Mouse (Mus musculus): ENCODE measurements around the gene Proz.
A peak's percentile ranks its signal among the peaks of the same experiment; 100 is the strongest.
"Not testable (repeated sequence)": the region's sequence is repeated elsewhere in the genome, so short reads cannot be mapped to it uniquely, and the experiment has no call there.

The Proz gene

DNA sequence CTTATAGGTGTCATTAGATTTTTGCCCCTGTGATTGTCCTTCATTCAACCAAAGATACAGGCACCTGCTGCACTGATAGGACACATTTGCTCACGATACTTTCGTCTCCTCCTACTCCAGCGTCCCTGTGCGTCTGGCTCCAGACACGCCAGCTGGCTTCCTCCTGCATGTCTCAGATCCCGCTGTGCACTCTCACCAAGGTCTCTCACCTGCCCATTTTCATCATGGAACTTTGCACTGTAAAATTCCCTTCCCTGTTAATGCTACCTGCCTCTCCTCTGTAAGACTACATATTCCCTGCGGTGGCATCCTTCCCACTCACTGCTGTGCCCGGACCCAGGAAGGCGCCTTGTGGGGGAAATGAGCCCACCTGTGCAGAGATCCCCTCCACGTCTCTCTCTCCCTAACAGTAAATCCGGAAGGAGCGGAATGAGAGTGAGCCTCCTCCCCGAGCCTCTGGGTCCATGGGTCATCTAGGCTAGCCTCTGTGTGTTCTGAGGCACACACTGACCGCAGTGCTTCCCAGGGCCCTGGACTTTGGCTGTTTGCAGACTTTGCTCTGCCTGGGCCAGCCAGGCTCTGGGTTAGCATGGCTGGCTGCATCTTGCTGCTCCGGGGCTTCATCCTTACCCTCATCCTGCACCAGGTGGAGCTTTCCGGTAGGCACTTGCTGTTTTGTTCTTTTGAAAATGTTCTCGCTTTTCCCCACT is at the start of gene Proz:
Gene Proz, plus strand, starts transcription at position 474 of the 710 bp plus-strand sequence.
- no peak for DNase-seq (ENCODE audit: low spot score in 2 of 2)

GRCm38 (mm10) chr8:13019560-13019959 is 41.2 kb upstream of the Proz start:
- no peak for DNase-seq (ENCODE audit: low spot score in 2 of 2)

- no peak for DNase-seq (ENCODE audit: low spot score in 2 of 2)
Observed at GRCm38 (mm10) chr8:13021830-13022229, 38.9 kb upstream of the Proz start.

DNA sequence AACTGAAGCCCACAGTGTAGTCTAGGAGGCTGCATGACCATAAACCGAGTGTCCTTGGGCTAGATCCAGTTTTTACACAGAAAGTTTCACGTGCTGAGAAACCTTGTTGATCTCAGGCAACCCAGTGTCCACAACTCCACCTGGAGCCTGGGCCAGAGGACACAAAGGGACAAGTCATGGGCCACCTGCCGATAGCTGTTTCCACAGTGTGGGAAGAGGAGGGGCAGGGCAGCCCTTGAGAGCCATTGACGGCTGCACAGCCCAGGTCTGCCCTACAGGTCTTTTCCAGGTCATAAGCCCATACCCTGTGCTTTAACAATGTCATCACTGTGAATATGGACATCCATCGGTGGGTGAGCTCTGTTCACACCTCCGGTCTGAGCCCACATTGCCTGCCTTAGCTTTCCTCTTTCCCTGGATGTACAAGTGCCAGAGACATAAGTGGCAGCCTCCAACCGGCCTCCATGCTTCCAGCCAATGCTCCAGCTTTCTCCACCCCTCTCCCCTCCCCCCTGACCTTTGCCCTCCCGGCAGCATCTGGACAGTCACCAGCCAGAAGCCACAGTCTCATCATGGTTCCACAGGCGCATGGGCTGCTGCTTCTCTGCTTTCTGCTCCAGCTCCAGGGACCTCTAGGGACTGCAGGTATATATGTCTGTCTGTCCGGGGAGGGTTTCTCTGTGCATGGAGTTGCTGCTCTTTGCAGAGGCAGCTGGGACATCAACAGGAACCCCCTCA is 35.1 kb upstream of the Proz start, which contains the start of gene F7:
Gene F7, plus strand, starts transcription at position 548 of the 738 bp plus-strand sequence.
- DNase-seq (ENCODE audit: low spot score in 2 of 2) = no peak

DNA sequence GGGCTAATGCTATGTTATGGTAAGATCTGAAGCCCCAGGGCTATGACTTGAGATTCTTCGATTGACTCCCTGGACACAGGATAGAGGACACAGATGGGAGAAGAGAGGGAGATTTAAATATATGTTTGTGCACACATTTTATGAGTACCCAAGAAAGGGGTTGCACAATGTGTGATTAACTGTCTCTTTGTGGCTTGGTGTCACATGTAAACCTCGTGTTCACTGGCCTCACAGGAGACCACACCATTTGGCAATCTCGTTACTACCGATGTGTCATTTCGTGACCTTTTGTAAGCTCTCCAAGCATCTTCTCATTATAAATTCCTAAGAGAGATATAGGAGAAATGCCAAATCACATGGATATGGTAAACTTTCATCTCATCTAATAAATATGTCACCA is 33.1 kb upstream of the Proz start:
- no peak for DNase-seq (ENCODE audit: low spot score in 2 of 2)

DNA sequence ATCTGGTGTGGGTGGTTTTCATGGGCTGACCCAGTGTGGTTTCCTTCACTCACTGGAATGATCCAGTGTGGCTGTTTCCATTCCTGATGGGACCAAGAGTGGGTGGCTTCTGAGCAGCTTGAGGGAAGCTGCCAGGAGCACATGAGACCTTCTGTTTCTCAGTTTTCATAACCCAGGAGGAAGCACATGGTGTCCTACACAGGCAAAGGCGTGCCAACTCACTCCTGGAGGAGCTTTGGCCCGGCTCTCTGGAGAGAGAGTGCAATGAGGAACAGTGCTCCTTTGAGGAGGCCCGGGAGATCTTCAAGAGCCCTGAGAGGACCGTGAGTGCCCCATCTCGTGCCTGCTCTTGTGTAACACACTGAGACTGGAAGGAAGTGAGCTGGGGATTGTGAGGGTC is 32.2 kb upstream of the Proz start:
- peak in 1 of 2 experiments; percentile 36 for DNase-seq (ENCODE audit: low spot score in 2 of 2)

DNA sequence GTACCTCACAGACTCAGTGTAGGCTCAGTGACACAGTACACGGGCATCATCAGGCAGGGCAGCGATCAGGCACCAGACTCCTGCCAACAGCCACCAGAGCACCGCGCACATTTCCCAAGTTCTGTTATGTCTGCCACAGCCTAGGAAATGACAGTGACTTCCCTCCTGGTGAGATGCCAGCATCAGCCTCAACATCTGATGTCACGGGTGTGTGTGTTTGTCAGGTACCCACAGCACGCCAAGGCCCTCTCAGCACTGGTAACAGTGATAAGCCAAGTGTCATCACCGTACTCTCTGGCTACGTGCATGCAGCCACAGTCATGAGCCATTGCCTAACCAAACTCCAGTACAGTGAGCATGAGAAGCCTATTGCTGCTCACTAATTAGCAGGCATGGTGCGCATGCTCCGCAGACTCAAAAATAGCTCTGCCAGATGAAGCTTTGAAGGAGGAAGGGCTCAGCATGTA is 24.3 kb upstream of the Proz start:
- no peak for DNase-seq (ENCODE audit: low spot score in 2 of 2)

- DNase-seq (ENCODE audit: low spot score in 2 of 2) = no peak
Observed at GRCm38 (mm10) chr8:13037015-13037414, 23.7 kb upstream of the Proz start, which contains the start of gene F10. Gene F10 (plus strand): TSS chr8:13037308.

- no peak for DNase-seq (ENCODE audit: low spot score in 2 of 2)
Observed at GRCm38 (mm10) chr8:13037569-13037968, 23.1 kb upstream of the Proz start.

DNA sequence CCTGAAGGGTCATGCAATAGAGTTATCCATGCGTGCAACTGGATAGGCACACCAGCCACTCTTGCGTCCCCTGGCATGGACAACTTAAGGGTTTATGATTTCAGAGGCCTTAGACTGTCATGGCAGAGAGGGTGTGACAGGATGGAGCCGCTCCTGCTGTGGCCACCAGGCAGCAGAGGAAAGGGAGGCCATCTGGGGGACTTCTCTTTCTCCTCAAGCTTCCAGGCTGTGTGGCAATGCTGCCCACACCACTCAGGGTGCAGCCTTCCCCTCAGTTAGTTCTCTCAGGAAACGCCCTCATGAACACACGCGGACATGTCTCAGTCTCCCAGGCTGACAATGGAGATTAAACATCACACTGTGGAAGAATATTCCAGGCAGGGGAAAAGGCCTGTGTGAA is 21.7 kb upstream of the Proz start:
- no peak for DNase-seq (ENCODE audit: low spot score in 2 of 2)

- DNase-seq (ENCODE audit: low spot score in 2 of 2) = no peak
Observed at GRCm38 (mm10) chr8:13041459-13041858, 19.3 kb upstream of the Proz start.

DNA sequence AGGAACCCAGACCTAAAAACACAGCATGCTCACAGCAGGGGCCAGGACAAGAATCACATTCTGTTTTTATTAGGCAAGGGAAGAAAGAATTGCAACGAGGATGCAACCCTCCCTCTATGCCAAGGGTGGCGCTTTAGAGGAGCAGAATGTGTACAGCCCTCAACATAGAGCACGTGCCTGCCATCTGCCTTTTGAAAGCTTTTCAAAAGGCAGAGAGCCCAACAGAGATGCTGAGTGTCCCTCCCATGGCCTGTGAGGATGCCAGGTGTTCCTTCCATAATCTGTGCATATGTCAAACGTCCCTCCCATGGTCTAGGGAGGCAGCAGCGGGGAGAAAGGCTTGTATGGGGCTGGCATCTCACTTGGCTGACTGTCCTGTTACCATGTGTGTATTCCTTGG is 13.1 kb upstream of the Proz start:
- DNase-seq (ENCODE audit: low spot score in 2 of 2) = no peak

DNA sequence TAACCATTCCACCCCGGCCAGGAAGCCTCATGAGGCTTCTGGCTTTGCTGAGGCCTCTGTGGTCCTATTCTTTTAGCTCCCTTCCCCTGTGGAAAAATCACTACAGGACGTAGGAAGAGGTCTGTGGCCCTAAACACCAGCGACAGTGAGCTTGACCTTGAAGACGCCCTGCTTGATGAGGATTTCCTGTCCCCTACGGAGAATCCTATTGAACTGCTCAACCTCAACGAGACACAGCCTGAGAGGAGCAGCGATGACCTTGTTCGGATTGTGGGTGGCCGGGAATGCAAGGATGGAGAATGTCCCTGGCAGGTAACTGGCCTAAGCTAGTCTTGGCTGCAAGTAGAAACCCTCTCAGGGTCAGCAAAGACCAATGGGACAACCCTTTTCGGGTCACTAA is 10.2 kb upstream of the Proz start:
- DNase-seq (ENCODE audit: low spot score in 2 of 2) = no peak

- DNase-seq (ENCODE audit: low spot score in 2 of 2) = no peak
Observed at GRCm38 (mm10) chr8:13057351-13057750, 3.4 kb upstream of the Proz start.

- no peak for DNase-seq (ENCODE audit: low spot score in 2 of 2)
Observed at GRCm38 (mm10) chr8:13063112-13063511, 2.4 kb downstream of the Proz start.

GRCm38 (mm10) chr8:13073255-13073654 is 12.5 kb downstream of the Proz start:
- no peak for DNase-seq (ENCODE audit: low spot score in 2 of 2)

DNA sequence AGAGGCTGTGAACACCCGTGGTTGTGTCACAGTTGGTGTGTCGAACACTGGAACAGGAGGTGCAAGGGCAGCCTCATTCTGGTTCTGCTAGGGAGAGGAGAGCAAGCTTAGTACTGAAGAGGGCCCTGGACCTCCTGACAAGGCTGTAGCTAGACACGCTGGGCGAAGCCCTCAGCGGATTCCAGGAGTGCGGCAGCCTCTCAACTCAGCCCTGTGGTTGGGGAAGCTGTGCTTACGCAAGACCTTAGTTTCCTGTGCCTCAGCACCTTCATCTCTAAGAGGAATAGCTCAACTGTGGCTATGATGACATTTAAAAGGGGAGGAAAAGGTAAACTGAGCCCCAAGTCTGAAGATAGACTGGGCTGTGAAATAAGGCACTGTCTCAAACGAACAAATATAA is 14.3 kb downstream of the Proz start:
- no peak for DNase-seq (ENCODE audit: low spot score in 2 of 2)

- DNase-seq (ENCODE audit: low spot score in 2 of 2) = not testable (repeated sequence)
Observed at GRCm38 (mm10) chr8:13075579-13075978, 14.9 kb downstream of the Proz start.

DNA sequence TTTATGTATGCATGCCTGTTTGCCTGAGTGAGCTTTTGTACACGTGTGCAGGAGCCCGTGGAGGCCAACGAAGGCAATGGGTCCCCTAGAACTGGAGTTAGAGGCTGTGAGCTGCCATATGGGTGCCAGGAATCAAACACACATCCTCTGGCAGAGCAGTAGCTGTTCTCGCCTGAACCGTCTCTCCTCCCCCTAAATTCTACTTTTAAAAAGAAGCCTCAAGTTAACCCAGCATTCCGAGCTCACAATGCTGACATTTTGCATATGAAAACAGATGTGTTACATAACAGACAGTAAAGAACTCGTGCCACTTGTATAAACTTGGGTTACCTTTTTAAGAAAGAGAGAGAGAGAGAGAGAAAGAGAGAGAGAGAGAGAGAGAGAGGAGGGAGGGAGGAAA is 16.8 kb downstream of the Proz start:
- DNase-seq (ENCODE audit: low spot score in 2 of 2) = no peak

DNA sequence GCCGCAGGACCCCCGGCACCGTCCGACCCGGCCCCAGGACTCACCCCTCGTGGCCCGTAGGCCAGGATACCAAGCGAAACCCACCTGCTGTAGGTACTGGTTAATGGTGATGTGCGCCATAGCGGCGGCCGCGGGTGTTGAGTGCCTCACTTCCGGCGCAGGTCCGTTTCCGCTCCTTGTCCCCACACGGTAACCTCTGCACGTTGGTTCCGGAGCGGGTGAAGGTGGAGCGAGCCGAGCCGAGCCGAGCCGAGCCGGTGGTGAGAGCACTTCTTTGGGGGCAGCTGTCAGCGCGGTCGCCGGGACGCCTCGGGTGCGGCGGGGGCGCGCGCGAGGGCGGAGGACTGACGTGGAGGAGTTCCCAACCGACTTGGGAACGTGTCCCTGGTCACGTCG is 44.0 kb downstream of the Proz start:
- peak; percentile 93 to 94 for DNase-seq (ENCODE audit: low spot score in 2 of 2)

GRCm38 (mm10) chr8:13105087-13105881 is 44.6 kb downstream of the Proz start, which contains the start of the genes Pcid2 and Cul4a:
Gene Pcid2 (minus strand): TSS chr8:13105459.
Gene Cul4a (plus strand): TSS chr8:13105621.
- peak; percentile 93 to 94 for DNase-seq (ENCODE audit: low spot score in 2 of 2)

- DNase-seq (ENCODE audit: low spot score in 2 of 2) = peak; percentile 9 to 26
Observed at GRCm38 (mm10) chr8:13105908-13106551, 45.3 kb downstream of the Proz start.
